Mouse (Mus musculus): ENCODE data around the gene Dnajb3. TPM values are rescaled to one million over a fixed set of nuclear protein-coding genes. Genes with fewer than 3 reads are reported as not detected.
A peak's percentile ranks its signal among the peaks of the same experiment; 100 is the strongest.

Gene Dnajb3
- total RNA-seq (2014; fragmentation: Nextera tagmentation), result not detected in 2 replicates
- total RNA-seq (2017), result 0.16 TPM in 1 of 2 replicates, not detected in the other
- polyA plus RNA-seq (2012), result not detected in 2 replicates

DNA sequence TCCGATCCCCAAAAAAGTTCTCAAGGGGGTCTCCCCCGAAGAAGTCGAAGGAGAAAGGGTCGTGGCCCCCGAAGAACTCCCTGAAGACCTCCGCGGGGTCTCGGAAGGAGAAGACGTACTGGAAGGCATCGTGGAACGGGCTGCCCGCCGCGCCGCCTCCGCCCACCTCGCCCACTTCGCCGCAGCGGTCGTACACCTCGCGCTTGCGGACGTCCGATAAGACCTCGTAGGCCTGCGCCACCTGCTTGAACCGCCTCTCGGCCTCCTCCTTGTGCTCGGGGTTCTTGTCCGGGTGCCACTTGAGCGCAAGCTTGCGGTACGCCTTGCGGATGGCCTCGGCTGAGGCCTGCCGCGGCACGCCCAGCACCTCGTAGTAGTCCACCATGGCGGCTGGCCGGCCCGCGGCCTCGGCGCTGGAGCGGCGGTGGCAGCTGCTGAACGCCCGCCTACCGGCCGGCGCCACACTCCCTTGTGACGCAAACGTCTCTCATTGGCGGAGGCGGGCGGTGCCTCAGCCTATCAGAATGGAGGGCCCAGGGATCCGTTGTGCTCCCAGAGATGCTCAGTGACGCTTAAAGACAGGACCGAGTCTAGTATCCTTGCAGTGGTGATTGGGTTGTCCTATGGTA lies at the start of gene Dnajb3:
Gene Dnajb3 (minus strand): TSS at position 489 of the 629 bp plus-strand sequence.
- no peak for TF ChIP-seq GATA2 (IDR thresholded peaks at IDR 0.05; ENCODE audit: borderline replicate concordance, low read depth, low read length)
- TF ChIP-seq CTCF (IDR thresholded peaks at IDR 0.05; ENCODE audit: low read depth, low read length), result no peak
- TF ChIP-seq TAL1 (conservative IDR thresholded peaks at IDR 0.05; ENCODE audit: low read depth, low read length), result no peak
- TF ChIP-seq GATA1 (IDR thresholded peaks at IDR 0.05; ENCODE audit: borderline replicate concordance, low read length), result no peak
- no peak for TF ChIP-seq POLR2AphosphoS5 (IDR thresholded peaks at IDR 0.05; ENCODE audit: insufficient replicate concordance, low read depth, low read length)
- no peaks in the 10 kb centered on the region for H3K4me1 ChIP-seq (ENCODE audit: insufficient read depth, low read depth, low read length)
- peaks cover 3% of the 10 kb centered on the region for H3K27me3 ChIP-seq (ENCODE audit: insufficient read depth, low read length)
- no peak within 1 kb of the TSS for H3K4me3 ChIP-seq (ENCODE audit: low read depth, low read length)
- DNase-seq (ENCODE audit: low spot score) (no peak), ATAC-seq (ENCODE audit: extremely low read depth, insufficient number of reproducible peaks, low FRiP score, poor library complexity, severe bottlenecking) (no peak)
- H3K9me3 ChIP-seq (replicated peaks), result peaks cover 4% of the 10 kb centered on the region
- H3K36me3 ChIP-seq (replicated peaks), result no peaks in the 10 kb centered on the region

DNA sequence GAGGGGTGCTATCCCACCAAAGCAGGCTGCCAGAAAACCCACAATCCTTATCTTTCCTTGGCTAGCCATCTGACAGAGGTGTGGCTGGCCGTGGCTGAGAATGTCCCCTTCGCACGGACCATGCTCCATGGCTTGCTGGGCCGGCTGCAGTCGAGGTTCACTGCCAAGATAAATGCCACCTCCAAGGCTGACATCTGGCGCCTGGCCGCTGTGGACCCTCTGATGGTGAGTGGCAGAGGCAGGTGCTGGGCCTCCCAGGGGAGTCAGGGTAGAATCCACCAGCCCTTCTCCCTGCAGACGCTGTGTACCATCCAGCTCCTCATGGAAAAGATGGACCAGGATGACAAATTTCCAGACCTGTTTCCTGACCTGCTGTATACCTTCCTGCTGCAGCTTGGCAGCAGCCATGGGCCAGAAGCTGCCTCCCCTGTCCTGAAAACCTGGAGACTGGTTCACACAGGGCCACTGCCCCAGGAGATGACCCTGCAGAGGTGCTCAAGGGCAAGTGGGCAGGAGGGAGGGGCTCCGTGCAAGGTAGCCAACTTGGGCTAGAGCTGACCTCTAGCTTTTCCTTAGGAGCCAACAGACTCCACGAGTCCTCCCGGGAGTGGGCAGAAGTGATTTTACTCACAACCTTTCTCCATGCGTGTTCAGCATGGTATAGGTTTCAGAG lies 49.3 kb upstream of the Dnajb3 start:
- H3K9me3 ChIP-seq (replicated peaks), result no peaks in the 10 kb centered on the region
- H3K4me3 ChIP-seq (ENCODE audit: low read depth, low read length), result no peak overlapping the region
- no peak for ATAC-seq (ENCODE audit: extremely low read depth, insufficient number of reproducible peaks, low FRiP score, poor library complexity, severe bottlenecking)

DNA sequence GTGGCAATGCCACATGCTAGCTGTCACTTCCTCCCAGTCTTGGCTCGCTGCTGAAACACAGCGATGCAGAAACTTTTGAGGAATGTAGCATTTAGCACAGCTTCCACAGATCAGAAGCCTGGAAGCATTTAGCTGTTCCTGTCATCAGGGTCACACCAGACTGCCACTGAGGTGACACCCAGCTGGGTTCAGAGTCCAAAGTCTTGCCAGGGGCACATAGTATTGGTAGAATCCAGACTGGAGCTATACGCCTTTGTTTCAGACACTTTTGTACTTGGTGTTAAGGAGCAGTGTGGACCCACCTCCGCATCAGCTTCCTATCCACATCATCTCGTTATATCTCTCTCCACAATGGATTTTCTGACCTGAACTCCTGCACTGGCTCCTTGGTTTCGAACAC lies 48.0 kb upstream of the Dnajb3 start:
- H3K27me3 ChIP-seq (ENCODE audit: insufficient read depth, low read length), result peaks cover 46% of the 10 kb centered on the region
- H3K36me3 ChIP-seq (replicated peaks), result no peaks in the 10 kb centered on the region
- no peak for DNase-seq (ENCODE audit: low spot score)
- peaks cover 4% of the 10 kb centered on the region for H3K4me1 ChIP-seq (ENCODE audit: insufficient read depth, low read depth, low read length)
- no peaks in the 10 kb centered on the region for H3K9me3 ChIP-seq (replicated peaks)
- no peak overlapping the region for H3K4me3 ChIP-seq (ENCODE audit: low read depth, low read length)
- no peak for ATAC-seq (ENCODE audit: extremely low read depth, insufficient number of reproducible peaks, low FRiP score, poor library complexity, severe bottlenecking)
- no peak for TF ChIP-seq POLR2AphosphoS5 (IDR thresholded peaks at IDR 0.05; ENCODE audit: insufficient replicate concordance, low read depth, low read length)
- TF ChIP-seq GATA2 (IDR thresholded peaks at IDR 0.05; ENCODE audit: borderline replicate concordance, low read depth, low read length), result no peak
- no peak for TF ChIP-seq CTCF (IDR thresholded peaks at IDR 0.05; ENCODE audit: low read depth, low read length)
- TF ChIP-seq GATA1 (IDR thresholded peaks at IDR 0.05; ENCODE audit: borderline replicate concordance, low read length), result no peak
- no peak for TF ChIP-seq TAL1 (conservative IDR thresholded peaks at IDR 0.05; ENCODE audit: low read depth, low read length)

More for the DNA sequence above, 49.3 kb upstream of the Dnajb3 start:
- Histone ChIP-seq H3K36me3 (replicated peaks) (peaks cover 9% of the 10 kb centered on the region), H3K27me3 (ENCODE audit: insufficient read depth, low read length) (peaks cover 38% of the 10 kb centered on the region), H3K4me1 (ENCODE audit: insufficient read depth, low read depth, low read length) (peaks cover 4% of the 10 kb centered on the region)
- TF ChIP-seq GATA1 (IDR thresholded peaks at IDR 0.05; ENCODE audit: borderline replicate concordance, low read length) (no peak), POLR2AphosphoS5 (IDR thresholded peaks at IDR 0.05; ENCODE audit: insufficient replicate concordance, low read depth, low read length) (no peak; the same call in 1 of the 2 replicates)
- no peak for DNase-seq (ENCODE audit: low spot score)

DNA sequence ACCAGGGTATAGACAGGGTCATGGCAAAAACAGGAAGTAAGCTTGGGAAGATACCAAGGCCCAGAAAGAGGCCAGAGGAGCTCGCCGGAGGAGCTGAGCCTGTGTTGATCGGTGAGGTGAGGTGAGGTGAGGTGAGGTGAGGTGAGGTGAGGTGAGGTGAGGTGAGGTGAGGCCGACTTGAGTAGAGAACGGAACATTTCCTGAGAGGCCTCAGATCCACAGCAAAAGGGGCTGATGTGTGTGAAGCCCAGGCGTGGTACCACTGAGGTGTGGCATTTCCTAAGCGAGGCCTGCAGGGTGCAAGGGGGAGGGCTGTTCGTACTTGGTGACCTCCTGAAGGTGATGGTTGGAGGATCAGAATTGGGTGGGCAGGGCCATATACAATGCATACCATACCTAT lies 47.5 kb upstream of the Dnajb3 start:
- no peaks in the 10 kb centered on the region for H3K36me3 ChIP-seq (replicated peaks)
- no peak for DNase-seq (ENCODE audit: low spot score)
- H3K4me3 ChIP-seq (ENCODE audit: low read depth, low read length), result no peak overlapping the region
- peaks cover 4% of the 10 kb centered on the region for H3K4me1 ChIP-seq (ENCODE audit: insufficient read depth, low read depth, low read length)
- H3K27me3 ChIP-seq (ENCODE audit: insufficient read depth, low read length), result peaks cover 46% of the 10 kb centered on the region
- no peak for ATAC-seq (ENCODE audit: extremely low read depth, insufficient number of reproducible peaks, low FRiP score, poor library complexity, severe bottlenecking)
- TF ChIP-seq POLR2AphosphoS5 (IDR thresholded peaks at IDR 0.05; ENCODE audit: insufficient replicate concordance, low read depth, low read length), result 0 out of 2 replicates have a peak, but pooled peaks have one; percentile 39
- TF ChIP-seq GATA2 (IDR thresholded peaks at IDR 0.05; ENCODE audit: borderline replicate concordance, low read depth, low read length), result no peak
- no peak for TF ChIP-seq GATA1 (IDR thresholded peaks at IDR 0.05; ENCODE audit: borderline replicate concordance, low read length)
- no peak for TF ChIP-seq TAL1 (conservative IDR thresholded peaks at IDR 0.05; ENCODE audit: low read depth, low read length)
- H3K9me3 ChIP-seq (replicated peaks), result no peaks in the 10 kb centered on the region

DNA sequence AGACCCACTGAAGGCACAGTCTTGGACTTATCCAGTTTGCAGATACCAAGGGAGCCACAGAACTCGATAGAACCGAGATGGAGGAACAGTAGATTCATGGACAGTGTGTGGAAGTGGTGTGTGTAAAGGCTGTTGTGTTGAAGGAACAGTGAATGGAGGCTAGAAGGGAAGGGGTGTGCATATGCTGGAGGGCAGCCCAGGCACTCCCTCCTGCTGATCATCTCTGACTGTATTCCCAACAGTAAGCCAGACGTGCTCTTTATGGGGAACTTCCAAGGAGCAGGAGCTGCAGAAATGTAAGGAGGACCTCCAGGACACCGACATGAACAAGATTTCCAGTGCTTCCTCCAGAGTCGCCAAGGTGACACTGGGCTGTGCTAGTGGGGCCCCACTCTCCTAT lies 44.4 kb upstream of the Dnajb3 start:
- TF ChIP-seq POLR2AphosphoS5 (IDR thresholded peaks at IDR 0.05; ENCODE audit: insufficient replicate concordance, low read depth, low read length), result no peak
- no peak for TF ChIP-seq GATA2 (IDR thresholded peaks at IDR 0.05; ENCODE audit: borderline replicate concordance, low read depth, low read length)
- TF ChIP-seq TAL1 (conservative IDR thresholded peaks at IDR 0.05; ENCODE audit: low read depth, low read length), result no peak
- TF ChIP-seq GATA1 (IDR thresholded peaks at IDR 0.05; ENCODE audit: borderline replicate concordance, low read length), result no peak
- no peak for TF ChIP-seq CTCF (IDR thresholded peaks at IDR 0.05; ENCODE audit: low read depth, low read length)
- H3K27me3 ChIP-seq (ENCODE audit: insufficient read depth, low read length), result peaks cover 34% of the 10 kb centered on the region

DNA sequence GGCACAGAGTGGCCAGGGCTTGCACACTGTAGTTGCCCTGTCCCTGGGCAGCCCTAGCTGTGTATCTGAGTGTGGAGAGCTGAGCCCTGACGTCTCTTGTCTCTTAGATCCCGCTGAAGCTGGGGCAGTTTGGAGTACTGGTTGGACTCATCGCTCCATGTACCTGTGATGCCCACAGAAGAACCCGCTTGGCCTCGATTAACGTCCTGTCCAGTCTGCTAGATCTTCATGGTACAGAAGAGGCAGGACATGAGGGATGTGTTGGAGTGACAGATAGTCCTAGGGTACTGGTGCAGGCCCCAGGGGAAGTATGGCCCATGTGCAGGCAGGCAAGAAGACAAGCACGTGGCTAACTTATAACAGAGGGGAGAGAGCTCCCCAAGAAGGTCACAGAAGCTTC lies 44.0 kb upstream of the Dnajb3 start:
- H3K9me3 ChIP-seq (replicated peaks), result no peaks in the 10 kb centered on the region
- no peak overlapping the region for H3K4me3 ChIP-seq (ENCODE audit: low read depth, low read length)
- no peak for ATAC-seq (ENCODE audit: extremely low read depth, insufficient number of reproducible peaks, low FRiP score, poor library complexity, severe bottlenecking)
- peaks cover under 1% of the 10 kb centered on the region; the same call in 1 of the 2 replicates for H3K4me1 ChIP-seq (ENCODE audit: insufficient read depth, low read depth, low read length)
- H3K27me3 ChIP-seq (ENCODE audit: insufficient read depth, low read length), result peaks cover 30% of the 10 kb centered on the region
- TF ChIP-seq GATA1 (IDR thresholded peaks at IDR 0.05; ENCODE audit: borderline replicate concordance, low read length) (no peak), GATA2 (IDR thresholded peaks at IDR 0.05; ENCODE audit: borderline replicate concordance, low read depth, low read length) (no peak), POLR2AphosphoS5 (IDR thresholded peaks at IDR 0.05; ENCODE audit: insufficient replicate concordance, low read depth, low read length) (no peak), TAL1 (conservative IDR thresholded peaks at IDR 0.05; ENCODE audit: low read depth, low read length) (no peak), CTCF (IDR thresholded peaks at IDR 0.05; ENCODE audit: low read depth, low read length) (no peak)
- H3K36me3 ChIP-seq (replicated peaks), result no peaks in the 10 kb centered on the region
- DNase-seq (ENCODE audit: low spot score), result no peak

More for the DNA sequence above, 44.4 kb upstream of the Dnajb3 start:
- DNase-seq (ENCODE audit: low spot score), result no peak
- Histone ChIP-seq H3K9me3 (replicated peaks) (no peaks in the 10 kb centered on the region), H3K36me3 (replicated peaks) (no peaks in the 10 kb centered on the region), H3K4me3 (ENCODE audit: low read depth, low read length) (no peak overlapping the region), H3K4me1 (ENCODE audit: insufficient read depth, low read depth, low read length) (peaks cover 4% of the 10 kb centered on the region)
- no peak for ATAC-seq (ENCODE audit: extremely low read depth, insufficient number of reproducible peaks, low FRiP score, poor library complexity, severe bottlenecking)

Measured in G1E (cell line).